Mouse (Mus musculus) large intestine, adult 2 months (tissue): Measurements from ENCODE around the gene Mre11a. TPM values are rescaled to one million over a fixed set of nuclear protein-coding genes. Genes with fewer than 3 reads are reported as not detected.

Experiments used
- DNase-seq: peaks from one replicate; pipeline ENCODE4 v3.0.0-alpha.2; 2012; ENCODE audit warnings: low read depth, low spot score
- WGBS: fragments of 180-500 bp; shearing (Covaris S2); methylation state at CpG from one replicate; pipeline ENCODE4 v1.1.7; 2018; 5-methylcytosine and 5-hydroxymethylcytosine counted together
- polyA plus RNA-seq: library from polyadenylated mRNA; depleted of rRNA; stranded (reverse); fragments of >200 nt; gene quantifications from 2 replicates; pipeline ENCODE4 v1.2.3, GENCODE M21; 2012

Gene Mre11a
- polyA plus RNA-seq, 1 experiment, result 3.1 TPM

DNA sequence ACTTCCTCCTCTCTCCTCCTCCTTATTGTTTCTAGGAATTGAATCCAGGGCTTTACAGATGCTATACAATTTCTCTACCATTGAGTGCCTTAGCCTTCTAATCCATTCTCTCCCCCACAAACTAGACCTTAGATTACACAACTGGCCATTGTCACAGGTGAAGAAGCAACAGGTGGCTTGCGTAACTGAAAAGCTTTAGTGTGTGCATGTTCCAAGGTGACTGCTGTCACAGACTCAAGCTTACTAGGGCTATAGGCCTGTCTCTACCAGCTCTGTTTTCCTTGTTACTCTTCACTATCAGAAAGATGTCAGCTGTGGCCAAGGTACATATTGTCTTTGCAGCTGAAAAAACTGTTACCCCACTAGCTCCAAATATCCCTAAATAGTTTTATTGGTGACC, 22.3 kb downstream of the Mre11a start:
- peak; percentile 6 for DNase-seq
- WGBS, result 75% methylated on average over 1 of the region's 1 CpGs

DNA sequence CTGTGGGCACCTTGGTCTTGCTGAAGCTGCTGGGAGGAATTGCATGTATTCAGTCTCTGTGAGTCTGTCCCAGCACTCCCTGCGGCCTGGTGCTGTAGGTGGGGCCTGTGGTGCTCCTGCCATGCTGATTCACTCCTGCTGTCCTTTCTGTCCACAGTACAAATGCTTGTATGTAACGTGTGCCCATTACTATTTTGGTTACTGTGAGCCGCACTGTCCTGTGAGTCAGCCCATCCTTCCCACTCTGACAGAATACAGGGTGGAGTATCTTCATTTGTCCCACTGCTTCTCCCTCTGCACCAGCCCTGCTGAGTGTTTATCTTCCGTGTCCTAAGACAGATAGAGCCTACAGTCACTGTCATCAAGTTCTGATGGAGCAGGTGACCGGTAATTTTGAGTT, 25.7 kb downstream of the Mre11a start:
- no peak for DNase-seq
- WGBS, result 92% methylated on average over 5 of the region's 5 CpGs

DNA sequence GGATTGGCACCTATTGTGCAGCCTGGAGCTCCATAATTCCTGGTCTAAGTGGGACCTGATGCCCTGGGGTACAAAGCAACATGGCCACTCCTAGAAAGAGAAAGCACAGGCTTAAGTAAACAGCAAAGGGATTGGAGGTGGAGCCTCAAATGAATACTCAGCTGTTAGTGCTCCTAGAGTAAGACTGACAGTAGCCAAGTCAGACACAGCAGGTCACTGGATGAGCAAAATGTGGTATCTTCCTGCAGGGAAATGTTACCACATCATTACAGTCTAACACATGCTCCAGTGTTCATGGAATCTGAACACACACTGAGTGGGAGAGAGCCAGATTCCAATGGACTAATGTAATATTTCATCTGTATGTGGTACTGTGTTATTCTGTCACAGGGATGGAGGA, 36.9 kb downstream of the Mre11a start:
- DNase-seq, result no peak

DNA sequence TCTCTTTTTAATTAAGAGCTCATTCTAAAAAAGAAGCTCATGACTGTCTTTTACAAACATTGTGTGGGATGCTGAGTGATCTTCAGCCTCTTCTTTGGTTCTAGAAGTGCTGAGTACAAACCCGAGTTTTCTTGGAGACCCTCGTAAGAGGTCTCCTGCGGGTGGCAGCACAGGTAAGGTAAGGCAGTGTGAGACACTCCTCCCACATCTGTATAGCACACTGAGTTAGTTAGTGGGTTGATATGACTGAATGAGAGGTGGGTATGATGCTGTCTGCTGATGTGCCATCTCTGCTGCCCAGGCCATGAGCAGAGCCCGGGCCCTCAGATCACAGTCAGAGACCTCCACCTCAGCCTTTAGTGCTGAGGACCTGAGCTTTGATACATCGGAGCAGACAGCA, 40.4 kb downstream of the Mre11a start:
- WGBS, result 91% methylated on average over 5 of the region's 5 CpGs
- no peak for DNase-seq

DNA sequence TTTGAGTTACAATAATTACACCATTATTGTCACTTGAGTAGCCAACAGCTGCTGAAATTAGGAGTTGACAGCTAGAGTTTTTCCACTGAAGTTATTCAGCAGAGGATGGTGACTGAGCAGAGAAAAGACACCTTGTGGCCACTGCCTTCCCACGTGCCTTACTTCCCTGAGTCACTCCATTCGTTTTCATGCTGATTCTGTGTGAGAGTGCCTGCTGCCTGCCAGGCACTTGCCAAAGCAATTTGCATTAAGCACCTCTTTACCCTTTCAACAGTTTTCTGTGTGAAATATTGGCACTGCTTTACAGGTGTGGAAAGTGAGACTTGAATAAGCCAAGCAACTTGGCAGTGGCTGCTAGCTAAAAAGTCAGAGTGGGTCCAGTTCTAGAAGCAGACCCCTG, 43.4 kb downstream of the Mre11a start:
- DNase-seq, result no peak
- WGBS, result 76% methylated on average over 2 of the region's 2 CpGs

DNA sequence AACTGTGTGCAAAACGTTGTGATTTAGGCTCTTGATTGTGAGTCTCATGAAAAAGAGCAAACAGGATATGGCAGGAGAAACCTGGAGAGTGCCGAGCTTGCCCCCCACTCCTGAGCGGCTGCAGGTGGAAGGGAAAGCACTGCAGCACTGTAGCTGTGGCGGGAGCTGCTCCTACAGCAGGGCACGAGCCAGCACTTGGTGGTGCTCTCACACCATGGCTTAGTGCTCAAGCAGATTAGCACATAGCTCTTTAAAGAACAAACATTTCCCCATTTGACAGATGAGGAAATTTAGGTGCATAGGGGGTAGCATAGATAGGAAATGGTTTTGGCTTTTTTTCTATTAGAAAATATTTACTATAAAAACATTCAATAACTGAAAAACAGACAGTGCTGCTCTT, 47.6 kb downstream of the Mre11a start:
- whole genome bisulfite sequencing, result 85% methylated on average over 5 of the region's 5 CpGs
- DNase-seq, result no peak

DNA sequence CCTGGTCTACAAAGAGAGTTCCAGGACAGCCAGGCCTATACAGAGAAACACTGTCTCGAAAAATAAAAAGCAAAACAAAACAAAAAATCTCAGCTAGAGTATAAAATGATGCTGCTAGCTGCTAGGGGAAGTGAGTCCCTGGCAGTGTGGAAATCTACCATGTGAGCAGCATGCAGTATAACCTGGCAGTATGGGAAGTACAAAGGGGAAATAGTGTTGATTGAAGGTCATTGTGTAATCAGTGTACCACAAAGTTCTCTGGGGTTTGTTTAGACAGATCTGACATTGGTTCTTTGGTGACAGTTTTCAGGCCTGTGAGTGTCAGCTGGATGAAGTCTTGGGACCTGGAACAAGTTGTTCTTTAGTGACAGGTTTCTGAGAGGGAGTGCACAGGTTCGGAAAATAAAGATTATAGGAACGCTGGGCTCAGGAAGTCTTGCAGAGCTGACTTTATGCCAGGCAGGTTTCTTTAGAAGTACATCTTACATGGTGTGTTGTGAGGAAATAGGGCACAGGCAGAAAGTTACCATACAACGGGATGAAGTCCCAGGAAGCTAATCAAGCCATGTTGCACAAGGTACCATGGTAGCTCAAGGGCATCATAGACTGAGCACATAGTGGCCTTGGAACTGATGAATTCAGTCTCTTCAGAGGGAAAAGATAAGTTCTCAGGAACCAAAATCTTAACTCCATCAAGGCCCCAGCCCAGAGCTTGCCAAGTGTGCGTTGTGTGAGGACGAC, 51.1 kb downstream of the Mre11a start:
- no peak for DNase-seq
- 90% methylated on average over 6 of the region's 6 CpGs for WGBS

DNA sequence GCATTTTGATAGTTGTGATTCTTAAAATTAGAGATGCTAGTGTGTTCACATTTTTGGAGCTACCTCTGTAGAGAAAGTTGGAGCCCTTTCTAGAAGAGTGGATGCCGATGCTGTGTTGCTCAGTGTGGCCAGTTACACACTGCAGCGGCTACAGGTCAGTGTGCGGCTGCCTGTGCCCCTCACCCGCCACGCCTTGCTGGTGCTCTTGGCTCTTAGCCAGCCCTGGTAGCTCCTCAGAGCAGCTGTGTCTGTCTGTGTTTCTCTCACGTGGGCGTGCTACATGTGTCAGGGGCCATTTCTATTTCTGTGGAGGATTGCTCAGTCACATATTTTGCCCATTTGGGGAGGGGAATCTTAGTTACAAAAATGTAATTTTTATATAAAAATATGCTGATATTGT, 55.1 kb downstream of the Mre11a start:
- WGBS, result 25% methylated on average over 7 of the region's 7 CpGs
- no peak for DNase-seq

DNA sequence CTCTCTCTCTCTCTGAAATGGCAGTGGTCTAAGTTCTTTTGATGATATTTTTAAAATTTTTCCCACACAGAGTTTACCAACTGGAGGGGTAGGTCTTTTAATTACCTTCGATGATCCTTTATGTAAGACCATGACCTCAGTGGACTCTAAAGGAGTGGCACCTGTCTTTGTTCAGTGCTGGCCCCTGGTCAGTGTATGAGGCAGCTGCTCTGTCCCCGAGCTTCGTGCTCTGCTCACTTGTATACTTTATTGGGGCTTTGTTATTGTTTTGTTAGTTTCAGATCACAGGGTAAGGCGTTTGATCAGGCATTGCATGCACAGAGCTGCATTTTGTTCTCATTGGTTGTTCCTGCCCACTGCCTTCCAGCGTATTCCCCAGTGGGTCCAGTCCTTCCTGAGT, 55.5 kb downstream of the Mre11a start:
- 51% methylated on average over 5 of the region's 5 CpGs for WGBS
- no peak for DNase-seq

DNA sequence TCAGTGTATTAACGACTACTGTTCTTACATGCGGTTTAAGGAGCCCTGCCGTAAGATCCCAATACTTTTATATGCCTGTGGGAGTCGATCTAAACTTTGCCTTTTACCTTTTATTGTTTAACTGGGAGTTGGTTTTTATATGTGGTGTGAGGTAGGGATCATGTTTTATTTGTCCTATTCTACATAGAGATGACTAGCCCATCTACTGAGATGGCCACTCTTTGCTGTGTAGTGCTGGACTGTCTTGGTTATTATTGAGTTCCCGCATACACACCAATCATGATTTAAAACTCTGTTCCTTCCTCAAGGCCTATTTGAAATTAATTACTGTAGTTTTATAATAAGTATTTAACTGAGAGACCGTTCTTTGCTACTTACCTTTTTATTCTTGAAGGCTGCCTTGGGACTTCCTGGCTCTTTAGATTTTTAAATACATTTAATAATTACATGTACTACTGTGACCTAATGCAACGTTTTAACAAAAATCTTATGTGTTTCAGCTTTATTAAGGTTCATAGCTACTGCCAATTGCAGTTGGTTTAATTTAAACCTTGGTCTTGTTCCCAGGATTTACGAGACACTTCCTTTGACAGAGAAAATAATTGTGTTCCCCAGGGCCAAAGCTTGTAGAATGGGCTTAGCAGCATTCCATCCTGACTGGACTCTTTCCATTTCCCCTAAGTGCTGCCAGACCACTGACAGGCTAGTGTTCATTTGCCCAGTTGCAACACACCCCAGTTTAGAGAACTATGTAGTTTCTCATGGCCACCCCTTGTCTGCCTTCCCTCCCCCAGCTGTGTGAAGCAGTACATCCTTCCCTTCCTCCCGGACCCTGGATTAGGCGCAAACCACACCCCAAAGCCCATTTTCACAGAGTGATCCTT, 57.7 kb downstream of the Mre11a start:
- 46% methylated on average over 10 of the region's 10 CpGs for WGBS
- no peak for DNase-seq

DNA sequence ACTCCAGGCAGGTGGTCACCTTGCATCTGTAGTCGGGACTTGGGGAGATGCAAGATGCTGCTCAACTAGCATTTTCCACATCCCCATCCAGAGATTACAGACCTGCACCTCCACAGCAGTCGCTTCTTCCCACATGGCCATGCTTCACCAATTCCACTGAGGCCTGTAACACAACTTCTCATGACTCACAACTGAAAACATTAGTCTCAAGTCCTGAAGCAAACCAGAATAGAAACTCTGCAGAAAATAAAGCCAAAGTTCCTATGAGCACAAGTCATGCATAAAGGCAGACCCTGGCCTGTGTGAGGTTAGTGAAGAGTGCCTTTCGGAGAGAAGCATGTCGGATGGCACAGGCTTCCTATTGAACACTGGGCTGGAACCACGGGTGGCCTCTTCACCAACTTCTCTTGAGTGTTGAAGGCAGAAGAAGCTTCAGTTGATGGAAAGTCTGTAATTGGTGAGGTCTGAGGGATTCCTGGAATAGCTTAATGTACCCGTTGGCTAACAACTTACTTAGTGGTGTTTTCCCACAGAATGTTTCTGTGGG, 58.9 kb downstream of the Mre11a start:
- DNase-seq, result no peak
- 93% methylated on average over 6 of the region's 6 CpGs for WGBS

DNA sequence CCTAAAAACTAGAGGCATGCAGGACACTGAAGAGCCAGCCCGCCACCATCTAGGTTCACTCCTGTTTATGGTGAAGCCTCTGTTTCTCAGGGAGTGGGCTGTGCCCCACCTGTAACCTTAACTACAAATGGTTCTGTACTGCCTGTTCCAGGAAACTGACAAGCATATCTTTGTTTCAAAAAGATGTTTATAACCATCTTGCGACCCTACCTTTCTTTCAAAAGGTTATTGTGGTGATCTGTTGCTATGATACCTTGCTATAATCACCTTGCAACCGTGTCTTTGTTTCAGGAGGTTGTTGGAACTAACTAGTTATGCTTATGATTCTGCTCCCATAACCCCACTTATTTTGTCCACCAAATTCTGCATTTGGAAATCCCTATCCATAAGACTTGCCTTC, 59.4 kb downstream of the Mre11a start:
- DNase-seq, result no peak
- 60% methylated on average over 3 of the region's 3 CpGs for WGBS

DNA sequence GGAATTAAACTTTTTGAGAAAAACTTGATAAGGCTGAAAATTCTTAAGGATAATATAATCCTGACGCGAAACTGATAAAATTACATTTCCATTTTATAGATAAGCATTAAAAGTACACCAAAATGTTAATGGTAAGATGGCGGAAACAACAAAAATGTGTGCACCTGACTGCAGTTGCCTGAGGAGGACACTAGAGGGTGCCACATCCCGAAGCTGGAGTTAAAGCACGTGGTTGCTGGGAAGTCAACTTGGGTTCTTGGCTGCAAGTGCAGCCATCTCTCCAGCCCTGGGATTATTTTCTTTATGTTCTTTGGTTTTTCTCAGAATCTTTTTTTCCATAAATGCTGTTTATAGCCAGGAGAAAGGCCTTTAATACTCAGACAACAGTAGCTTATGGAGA, 62.0 kb downstream of the Mre11a start:
- 60% methylated on average over 5 of the region's 5 CpGs for WGBS
- no peak for DNase-seq

DNA sequence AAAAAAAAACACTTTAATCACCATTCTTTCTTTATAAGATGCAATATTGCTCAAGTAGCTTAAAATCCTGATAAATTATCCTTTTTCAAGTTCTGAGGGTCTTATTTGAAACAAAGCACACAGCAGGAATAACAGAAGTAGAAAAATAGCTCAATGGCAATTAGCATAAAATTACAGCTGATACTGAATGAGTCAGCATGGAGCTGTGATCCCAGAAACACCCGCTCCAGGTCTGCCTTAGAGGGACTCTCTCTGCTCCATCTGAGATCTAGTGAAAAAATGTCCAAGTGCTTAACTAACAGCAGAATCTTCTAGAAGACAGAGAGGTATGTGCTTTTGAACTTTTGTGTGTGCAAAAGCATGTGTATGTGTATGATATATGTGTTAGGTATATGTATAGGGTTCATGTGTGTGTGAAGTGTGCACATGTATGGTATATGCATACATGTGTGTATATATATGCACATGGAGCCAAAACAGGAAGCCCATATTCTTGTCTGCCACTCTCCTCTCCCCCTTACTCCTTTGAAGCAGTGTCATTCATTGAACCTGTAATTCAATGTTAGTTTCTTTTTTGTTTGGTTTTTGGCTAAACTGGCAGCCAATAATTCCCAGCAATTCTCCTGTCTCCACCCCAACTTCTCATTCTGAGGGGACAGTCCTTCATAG, 63.9 kb downstream of the Mre11a start:
- 55% methylated on average over 1 of the region's 1 CpGs for WGBS
- DNase-seq, result no peak

DNA sequence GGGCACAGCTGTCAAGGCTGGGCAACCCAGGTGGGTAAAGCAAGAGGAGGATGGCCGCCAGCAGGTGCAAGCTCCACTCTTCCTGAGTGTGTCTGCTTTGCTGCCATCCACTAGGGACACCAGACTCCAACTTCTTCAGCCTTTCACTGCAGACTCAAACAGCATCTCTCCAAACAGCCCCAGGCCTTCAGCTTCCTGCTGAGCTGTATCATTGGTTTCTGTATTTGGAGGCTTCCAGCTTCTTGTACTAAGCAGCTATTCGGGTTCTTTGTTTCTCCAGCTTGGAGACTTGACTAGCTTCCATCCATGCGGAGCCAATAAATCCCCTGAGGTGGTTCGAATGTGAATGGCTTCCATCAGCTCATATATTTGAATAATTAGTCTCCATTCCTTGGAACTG, 70.1 kb downstream of the Mre11a start:
- no peak for DNase-seq
- 82% methylated on average over 4 of the region's 4 CpGs for WGBS

DNA sequence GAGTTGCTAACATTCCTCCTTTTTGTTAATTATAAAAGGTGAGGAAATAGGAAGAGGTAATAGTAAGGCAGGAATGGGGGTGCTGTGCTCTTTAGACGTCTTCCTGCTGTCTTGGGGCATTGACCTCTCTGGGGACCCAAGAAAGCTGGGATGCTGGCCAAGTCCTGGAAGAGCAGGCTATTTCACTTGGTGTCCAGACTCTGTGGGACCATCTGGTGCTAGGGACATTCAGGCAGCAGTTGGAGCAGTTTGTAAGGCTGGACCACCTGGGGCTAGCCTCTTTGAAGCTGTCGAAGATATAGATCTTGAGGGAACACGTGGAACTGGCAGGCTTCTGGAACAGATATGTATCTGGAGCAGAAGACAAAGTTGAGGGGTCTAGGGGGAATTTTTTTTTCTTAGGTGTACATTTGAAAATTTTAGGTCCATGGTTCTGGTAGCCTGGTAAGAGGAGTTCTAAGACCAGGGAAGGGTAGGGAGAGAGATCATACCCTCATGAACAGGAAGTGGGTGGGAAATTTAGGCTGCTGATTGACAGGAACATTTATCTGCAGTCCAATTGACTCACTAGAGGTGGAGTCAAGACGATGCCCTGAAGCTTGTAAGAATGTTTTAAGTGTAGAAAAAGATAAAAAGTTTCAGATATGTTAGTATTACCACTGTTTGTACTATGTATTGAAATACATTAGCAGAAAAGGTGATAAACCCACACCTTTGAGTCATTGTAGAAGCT, 72.6 kb downstream of the Mre11a start:
- 42% methylated on average over 4 of the region's 4 CpGs for WGBS
- DNase-seq, result no peak

DNA sequence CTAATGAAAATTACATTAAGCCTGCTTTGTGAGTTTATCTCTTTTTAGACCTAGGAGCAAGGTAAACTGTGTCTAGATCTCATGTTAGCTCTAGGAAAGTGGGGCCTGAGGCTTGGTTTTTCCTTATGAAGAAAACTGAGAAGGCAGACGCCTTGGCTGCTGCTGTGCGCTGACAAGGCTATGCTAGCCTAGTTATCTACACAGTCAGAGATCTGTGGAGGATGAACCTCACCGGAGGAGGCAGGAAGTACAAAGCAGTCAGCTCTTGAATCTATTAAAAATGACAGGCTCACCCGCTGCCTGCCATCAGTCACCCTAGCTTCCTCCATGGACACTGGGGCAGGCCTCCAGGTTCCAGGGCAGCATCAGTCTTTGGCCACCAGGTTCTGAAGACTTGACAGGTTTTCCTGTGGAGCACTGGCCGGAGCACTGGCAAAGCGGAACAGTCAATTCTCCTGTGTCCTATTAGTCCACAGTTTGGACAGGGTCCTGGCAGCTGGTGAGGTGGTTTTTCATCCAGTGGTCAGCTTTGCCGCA, 73.8 kb downstream of the Mre11a start:
- no peak for DNase-seq
- WGBS, result 74% methylated on average over 7 of the region's 7 CpGs

DNA sequence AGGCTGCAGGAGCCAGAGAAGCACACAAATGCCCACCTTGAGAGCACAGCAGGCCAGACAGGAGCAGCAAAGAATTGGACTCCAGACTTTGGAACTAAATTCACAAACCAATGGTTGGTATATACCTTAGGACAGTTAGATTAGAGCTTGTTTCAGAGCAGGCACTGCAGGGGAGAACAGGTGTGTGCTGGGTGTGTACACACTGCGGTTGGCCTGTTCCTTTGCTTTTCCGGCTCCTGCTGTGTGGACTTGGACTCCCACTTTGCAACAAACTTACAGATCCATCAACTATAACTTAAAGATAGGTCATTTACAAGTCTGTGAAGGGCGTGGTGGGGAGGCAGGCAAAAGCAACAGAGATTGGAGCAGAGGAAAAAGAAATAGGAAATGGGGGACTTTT, 74.3 kb downstream of the Mre11a start:
- no peak for DNase-seq
- WGBS, result 40% methylated on average over 3 of the region's 3 CpGs

DNA sequence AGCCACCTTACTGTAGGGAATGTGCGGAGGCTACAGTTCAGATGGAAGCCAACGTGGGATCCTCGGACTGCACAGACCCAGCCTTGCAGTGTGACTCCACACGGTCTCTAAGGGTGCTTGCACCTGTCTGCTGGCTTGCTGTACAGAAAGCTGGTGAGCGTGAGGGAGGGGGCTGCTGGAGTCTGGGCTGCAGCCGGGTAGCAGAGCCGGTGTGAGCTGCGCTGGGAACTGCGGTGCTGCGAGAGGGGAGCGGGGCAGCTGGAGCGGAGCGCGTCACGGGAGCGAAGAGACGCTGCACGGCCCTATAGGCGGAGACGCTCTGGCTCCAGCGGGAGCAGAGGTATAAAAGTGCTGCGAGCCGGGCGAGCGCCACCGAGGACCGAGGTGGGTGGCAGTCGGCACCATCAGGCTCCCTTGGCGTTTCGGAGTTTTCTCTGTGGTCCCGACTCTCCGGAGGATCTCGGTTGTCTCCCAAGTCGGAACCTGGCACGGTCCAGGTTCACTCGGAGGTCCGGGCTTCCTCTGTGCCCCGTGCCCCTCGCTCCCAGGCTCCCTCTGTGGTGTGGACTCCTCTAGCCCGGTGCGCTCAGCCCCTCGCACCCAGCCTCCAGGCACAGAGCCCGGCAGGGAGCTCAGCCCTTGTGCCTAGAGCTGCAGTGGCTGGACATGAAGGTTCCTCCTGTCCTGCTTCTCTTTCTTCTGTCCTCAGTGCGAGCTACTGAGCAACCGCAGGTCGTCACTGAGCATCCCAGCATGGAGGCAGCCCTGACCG, 75.6 kb downstream of the Mre11a start, which contains the start of gene Gpr83:
Gene Gpr83 (plus strand): TSS at position 343 of the 772 bp plus-strand sequence.
- 2% methylated on average over 47 of the region's 47 CpGs for WGBS
- DNase-seq, result no peak
